Mouse (Mus musculus) G1E (cell line): Measurements from ENCODE around the gene Cd244a.

Experiments
- CTCF ChIP-seq: IDR thresholded peaks from 2 replicates; pipeline ENCODE4 v1.5.1; 2012; ENCODE audit warnings: low read depth, low read length, inconsistent platforms, mixed read lengths
- GATA1 ChIP-seq: IDR thresholded peaks from 2 replicates; pipeline ENCODE4 v1.6.1; 2012; ENCODE audit warnings: borderline replicate concordance, low read length, inconsistent platforms, mixed read lengths
- GATA2 ChIP-seq: IDR thresholded peaks from 2 replicates; pipeline ENCODE4 v1.6.1; 2012; ENCODE audit warnings: low read depth, low read length, inconsistent platforms, borderline replicate concordance
- POLR2AphosphoS5 ChIP-seq: IDR thresholded peaks from 2 replicates; pipeline ENCODE4 v1.6.1; 2012; ENCODE audit warnings: low read depth, low read length, inconsistent platforms; ENCODE audit not compliant: insufficient replicate concordance
- TAL1 ChIP-seq: conservative IDR thresholded peaks from 2 replicates; pipeline ENCODE4 v1.6.1; 2012; ENCODE audit warnings: low read depth, low read length, inconsistent platforms, mixed read lengths

GRCm38 (mm10) chr1:171560262-171560661, 1.3 kb downstream of the Cd244a start:
- TF ChIP-seq CTCF (no peak), POLR2AphosphoS5 (no peak), GATA2 (no peak), GATA1 (no peak), TAL1 (no peak)
